Mouse (Mus musculus): ENCODE measurements around the gene Gm28510. TPM values are rescaled to one million over a fixed set of nuclear protein-coding genes. Genes with fewer than 3 reads are reported as not detected.
"Not testable (repeated sequence)": the region's sequence is repeated elsewhere in the genome, so short reads cannot be mapped to it uniquely, and the experiment has no call there.

The Gm28510 gene
- not detected in 2 replicates for total RNA-seq (2014; fragmentation: Nextera tagmentation)
- total RNA-seq (2017): not detected in 2 replicates

- ATAC-seq (replicated peaks; ENCODE audit: low FRiP score, low TSS enrichment, poor library complexity, severe bottlenecking): not testable (repeated sequence)
These were observed at the start of gene Gm28510 for GRCm38 (mm10) chrY:10412437-10412836. TSS of gene Gm28510 (plus strand) at chrY:10412737.

Other genes starting within 250 kb of the Gm28510 start
- not detected in 2 replicates for gene Gm20834, start 88.1 kb upstream of the Gm28510 start, total RNA-seq (2014; fragmentation: Nextera tagmentation)
- not detected in 2 replicates for gene Gm20834, start 88.1 kb upstream of the Gm28510 start, total RNA-seq (2017)
- gene Gm20737, start 123.3 kb downstream of the Gm28510 start, total RNA-seq (2014; fragmentation: Nextera tagmentation): not detected in 2 replicates
- not detected in 2 replicates for gene Gm20737, start 123.3 kb downstream of the Gm28510 start, total RNA-seq (2017)
- gene Gm21775, start 140.7 kb downstream of the Gm28510 start, total RNA-seq (2014; fragmentation: Nextera tagmentation): not detected in 2 replicates
- not detected in 2 replicates for gene Gm21775, start 140.7 kb downstream of the Gm28510 start, total RNA-seq (2017)
- gene Gm21900, start 203.6 kb downstream of the Gm28510 start, total RNA-seq (2014; fragmentation: Nextera tagmentation): not detected in 2 replicates
- gene Gm21900, start 203.6 kb downstream of the Gm28510 start, total RNA-seq (2017): not detected in 2 replicates

Measured in megakaryocyte-erythroid progenitor cell, adult 5-6 weeks (primary cell).